Mouse (Mus musculus): ENCODE measurements around the gene Gzmn.
"Not testable (repeated sequence)": the region's sequence is repeated elsewhere in the genome, so short reads cannot be mapped to it uniquely, and the experiment has no call there.

Gene Gzmn

GRCm38 (mm10) chr14:56174499-56174898 is at the start of gene Gzmn:
Gene Gzmn (minus strand): TSS chr14:56174599.
- no peak for DNase-seq (ENCODE audit: low read depth in 1 of 2, low spot score in 2 of 2)

- no peak for DNase-seq (ENCODE audit: low read depth in 1 of 2, low spot score in 2 of 2)
These were observed 36.9 kb upstream of the Gzmn start, which contains the start of gene Gzmf for GRCm38 (mm10) chr14:56211317-56211716. Gene Gzmf (minus strand): TSS chr14:56211417.

- DNase-seq (ENCODE audit: low read depth in 1 of 2, low spot score in 2 of 2), result no peak
These were observed 31.2 kb upstream of the Gzmn start for GRCm38 (mm10) chr14:56205613-56206012.

- DNase-seq (ENCODE audit: low read depth in 1 of 2, low spot score in 2 of 2), result not testable (repeated sequence)
These were observed 30.6 kb upstream of the Gzmn start for GRCm38 (mm10) chr14:56205021-56205420.

- peak in 1 of 2 experiments; percentile 26 for DNase-seq (ENCODE audit: low read depth in 1 of 2, low spot score in 2 of 2)
These were observed 29.6 kb upstream of the Gzmn start for GRCm38 (mm10) chr14:56203975-56204374.

- no peak for DNase-seq (ENCODE audit: low read depth in 1 of 2, low spot score in 2 of 2)
These were observed 12.5 kb upstream of the Gzmn start for GRCm38 (mm10) chr14:56186946-56187345.

GRCm38 (mm10) chr14:56186521-56186920 is 12.1 kb upstream of the Gzmn start:
- DNase-seq (ENCODE audit: low read depth in 1 of 2, low spot score in 2 of 2), result no peak

GRCm38 (mm10) chr14:56177651-56178050 is 3.3 kb upstream of the Gzmn start:
- not testable (repeated sequence) for DNase-seq (ENCODE audit: low read depth in 1 of 2, low spot score in 2 of 2)

- no peak for DNase-seq (ENCODE audit: low read depth in 1 of 2, low spot score in 2 of 2)
These were observed 1.0 kb downstream of the Gzmn start for GRCm38 (mm10) chr14:56173396-56173795.

GRCm38 (mm10) chr14:56172744-56173143 is 1.7 kb downstream of the Gzmn start:
- no peak for DNase-seq (ENCODE audit: low read depth in 1 of 2, low spot score in 2 of 2)

GRCm38 (mm10) chr14:56168009-56168408 is 6.4 kb downstream of the Gzmn start:
- no peak for DNase-seq (ENCODE audit: low read depth in 1 of 2, low spot score in 2 of 2)

GRCm38 (mm10) chr14:56162109-56162508 is 12.3 kb downstream of the Gzmn start:
- no peak for DNase-seq (ENCODE audit: low read depth in 1 of 2, low spot score in 2 of 2)

- not testable (repeated sequence) for DNase-seq (ENCODE audit: low read depth in 1 of 2, low spot score in 2 of 2)
These were observed 14.9 kb downstream of the Gzmn start, which contains the start of gene Gzmg for GRCm38 (mm10) chr14:56159479-56159878. Gene Gzmg (minus strand): TSS chr14:56159579.

- DNase-seq (ENCODE audit: low read depth in 1 of 2, low spot score in 2 of 2), result no peak
These were observed 19.1 kb downstream of the Gzmn start for GRCm38 (mm10) chr14:56155340-56155739.

GRCm38 (mm10) chr14:56133675-56134074 is 40.7 kb downstream of the Gzmn start:
- not testable (repeated sequence) for DNase-seq (ENCODE audit: low read depth in 1 of 2, low spot score in 2 of 2)

- not testable (repeated sequence) for DNase-seq (ENCODE audit: low read depth in 1 of 2, low spot score in 2 of 2)
These were observed 41.9 kb downstream of the Gzmn start, which contains the start of gene Gzmd for GRCm38 (mm10) chr14:56132508-56132907. Gene Gzmd (minus strand): TSS chr14:56132608.

GRCm38 (mm10) chr14:56128341-56128740 is 46.1 kb downstream of the Gzmn start:
- no peak for DNase-seq (ENCODE audit: low read depth in 1 of 2, low spot score in 2 of 2)

GRCm38 (mm10) chr14:56123516-56123915 is 50.9 kb downstream of the Gzmn start:
- DNase-seq (ENCODE audit: low read depth in 1 of 2, low spot score in 2 of 2), result no peak

- DNase-seq (ENCODE audit: low read depth in 1 of 2, low spot score in 2 of 2), result no peak
These were observed 53.9 kb downstream of the Gzmn start, which contains the start of gene Gzme for GRCm38 (mm10) chr14:56120525-56120924. Gene Gzme (minus strand): TSS chr14:56120625.
